Mouse (Mus musculus): ENCODE measurements around the gene Tgoln1. TPM values are rescaled to one million over a fixed set of nuclear protein-coding genes. Genes with fewer than 3 reads are reported as not detected.

Gene Tgoln1
- polyA plus RNA-seq, 1 experiment from 2014 or later, result 23.0 TPM

DNA sequence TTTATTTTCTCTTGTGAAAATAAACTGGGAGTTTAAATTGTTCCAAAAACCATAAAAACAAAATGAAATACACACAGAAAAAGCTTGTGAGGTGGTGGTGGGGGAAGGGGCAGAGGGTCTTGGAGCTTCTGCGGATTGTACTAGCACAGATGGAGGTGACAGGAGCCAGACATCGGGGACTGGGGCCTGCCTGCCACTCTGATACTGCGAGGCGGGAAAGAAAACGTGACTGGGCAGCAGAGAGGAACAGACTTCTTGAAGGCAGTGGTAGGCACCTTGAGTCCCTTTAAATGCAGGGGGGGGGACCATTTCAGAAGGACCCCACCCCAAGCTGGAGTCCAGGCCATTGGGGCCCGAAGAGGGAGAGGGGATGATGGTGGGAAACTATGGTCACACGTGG, 9.6 kb upstream of the Tgoln1 start:
- H3K4me2 ChIP-seq (replicated peaks), result no peak overlapping the region
- 84% methylated on average over 7 of the region's 7 CpGs for WGBS
- no peaks in the 10 kb centered on the region for H3K27me3 ChIP-seq
- H3K27ac ChIP-seq, result no peak overlapping the region
- no peak for ATAC-seq (ENCODE audit: low FRiP score, low read depth)
- H3K4me1 ChIP-seq, result no peaks in the 10 kb centered on the region
- no peak overlapping the region for H3K9ac ChIP-seq
- H3K36me3 ChIP-seq, result peaks cover 63% of the 10 kb centered on the region
- no peak overlapping the region for H3K4me3 ChIP-seq
- H3K9me3 ChIP-seq, result no peaks in the 10 kb centered on the region

DNA sequence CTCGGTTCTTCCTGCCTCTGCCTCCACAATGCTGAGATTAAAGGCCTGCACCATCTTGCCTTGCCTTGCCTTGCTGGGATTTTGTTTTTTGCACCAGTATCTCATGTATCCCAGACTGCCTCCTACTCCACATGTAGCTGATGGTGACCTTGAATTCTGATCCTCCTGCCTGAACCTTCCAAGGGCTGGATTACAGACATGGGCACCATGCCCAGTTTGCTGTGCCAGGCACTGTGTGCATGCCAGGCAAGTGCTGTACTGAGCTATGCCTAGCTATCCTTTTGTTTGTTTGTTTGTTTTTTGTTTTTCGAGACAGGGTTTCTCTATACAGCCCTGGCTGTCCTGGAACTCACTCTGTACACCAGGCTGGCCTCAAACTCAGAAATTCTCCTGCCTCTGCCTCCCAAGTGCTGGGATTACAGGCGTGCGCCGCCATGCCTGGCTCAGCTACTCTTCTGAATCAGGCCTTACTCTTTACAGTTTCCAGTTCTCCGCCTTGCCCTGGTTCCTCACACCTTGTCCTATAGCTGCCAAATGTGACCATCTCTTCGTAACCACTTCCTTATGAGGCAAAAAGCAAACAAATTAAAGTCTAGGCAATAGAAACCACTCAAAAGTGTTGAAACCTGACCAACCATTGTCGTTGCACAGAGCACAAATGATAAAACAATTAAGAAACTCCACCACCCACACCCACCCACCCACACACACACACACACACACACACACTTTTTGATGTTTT, 7.0 kb upstream of the Tgoln1 start:
- 91% methylated on average over 8 of the region's 8 CpGs for WGBS
- no peak overlapping the region for H3K4me3 ChIP-seq

DNA sequence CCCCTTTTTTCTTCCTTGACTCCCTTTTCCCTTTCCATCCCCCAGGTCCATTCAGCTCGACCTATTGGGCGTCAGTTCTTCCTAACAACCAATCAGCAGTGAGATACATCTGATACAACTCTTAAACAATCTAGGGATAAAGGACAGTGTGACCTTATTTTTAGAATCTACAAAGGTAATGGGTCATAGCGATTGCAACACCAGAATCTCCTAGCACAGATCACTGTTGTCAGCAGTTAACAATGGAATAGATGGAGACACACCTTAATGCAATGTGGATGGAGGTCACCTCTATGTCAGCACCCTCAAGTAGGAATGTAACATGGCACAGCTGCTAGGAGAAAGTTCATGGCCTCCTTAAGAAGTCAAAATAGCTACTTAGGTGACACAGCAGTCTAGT, 6.1 kb upstream of the Tgoln1 start:
- no peak for ATAC-seq (ENCODE audit: low FRiP score, low read depth)
- Histone ChIP-seq H3K27me3 (no peaks in the 10 kb centered on the region), H3K27ac (no peak overlapping the region), H3K4me2 (replicated peaks) (no peak overlapping the region), H3K36me3 (peaks cover 29% of the 10 kb centered on the region), H3K9ac (no peak overlapping the region), H3K4me1 (no peaks in the 10 kb centered on the region), H3K4me3 (no peak overlapping the region), H3K9me3 (no peaks in the 10 kb centered on the region)
- WGBS, result 41% methylated on average over 3 of the region's 3 CpGs

More for the DNA sequence above, 7.0 kb upstream of the Tgoln1 start:
- H3K9me3 ChIP-seq, result no peaks in the 10 kb centered on the region
- H3K4me2 ChIP-seq (replicated peaks), result no peak overlapping the region
- H3K9ac ChIP-seq, result no peak overlapping the region
- ATAC-seq (ENCODE audit: low FRiP score, low read depth), result no peak
- no peaks in the 10 kb centered on the region for H3K27me3 ChIP-seq
- H3K36me3 ChIP-seq, result peaks cover 38% of the 10 kb centered on the region
- no peaks in the 10 kb centered on the region for H3K4me1 ChIP-seq
- H3K27ac ChIP-seq, result no peak overlapping the region

DNA sequence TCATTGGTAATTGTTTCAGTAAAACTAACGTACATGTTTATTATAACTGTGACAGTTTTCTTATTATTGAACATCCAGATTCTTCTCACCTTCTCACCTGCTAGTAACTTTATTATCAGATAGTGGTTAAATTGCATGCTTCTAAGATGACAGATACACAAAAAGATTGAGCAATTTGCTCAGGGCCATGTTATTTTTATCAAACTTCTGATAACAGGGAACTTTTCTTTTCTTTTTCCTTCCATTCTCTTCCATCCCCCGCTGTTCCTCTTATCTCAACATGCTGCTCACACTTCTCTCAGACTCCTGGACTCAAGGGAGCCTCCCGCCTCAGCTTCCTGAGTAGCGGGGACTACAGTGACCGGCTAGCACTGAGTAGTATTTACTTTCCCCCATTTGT, 4.1 kb upstream of the Tgoln1 start:
- peaks cover 9% of the 10 kb centered on the region for H3K36me3 ChIP-seq
- H3K9me3 ChIP-seq, result no peaks in the 10 kb centered on the region
- WGBS, result 80% methylated on average over 5 of the region's 5 CpGs
- no peak overlapping the region for H3K27ac ChIP-seq
- no peak for ATAC-seq (ENCODE audit: low FRiP score, low read depth)
- no peak overlapping the region for H3K9ac ChIP-seq
- no peak overlapping the region for H3K4me3 ChIP-seq
- no peaks in the 10 kb centered on the region for H3K27me3 ChIP-seq
- peaks cover 9% of the 10 kb centered on the region for H3K4me1 ChIP-seq
- no peak overlapping the region for H3K4me2 ChIP-seq (replicated peaks)

DNA sequence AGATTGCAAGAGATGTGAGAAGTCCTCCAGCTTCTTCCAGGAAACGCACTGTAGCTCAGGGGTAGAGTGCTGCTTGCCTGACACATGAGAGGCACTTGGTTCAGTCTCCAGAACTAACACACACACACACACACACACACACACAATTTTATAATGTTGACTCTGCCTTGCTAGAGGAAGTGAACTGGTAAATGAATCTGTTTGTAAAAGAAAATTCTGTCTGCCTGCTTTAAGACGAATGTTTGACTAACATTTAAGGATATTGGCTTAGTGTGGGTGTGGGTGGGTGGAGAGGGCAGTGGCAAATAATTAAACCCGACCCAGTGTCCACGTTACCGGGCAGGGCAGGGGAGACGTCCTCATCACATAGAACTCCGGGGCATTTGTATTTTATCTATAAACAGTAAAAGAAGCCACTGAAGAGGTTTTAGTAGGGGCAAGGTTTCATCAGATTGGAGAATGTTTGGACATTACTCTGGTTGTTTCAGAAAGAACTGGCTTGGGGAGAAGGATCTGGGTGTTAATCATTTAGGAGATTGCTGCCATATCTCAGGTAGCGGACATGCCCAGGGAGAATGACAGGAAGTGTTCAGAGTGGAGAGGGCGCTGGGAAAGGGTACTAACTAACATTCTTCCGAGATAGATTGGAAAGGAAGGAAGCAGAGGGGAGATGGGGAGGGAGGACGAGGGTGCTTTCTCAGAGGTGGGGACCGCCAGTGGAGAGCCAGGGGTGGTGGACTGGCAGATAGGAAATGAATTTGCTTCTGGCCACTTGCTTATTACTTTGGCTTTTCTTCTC, 3.1 kb upstream of the Tgoln1 start:
- ATAC-seq (ENCODE audit: low FRiP score, low read depth), result no peak
- WGBS, result 57% methylated on average over 12 of the region's 12 CpGs
- H3K4me2 ChIP-seq (replicated peaks), result no peak overlapping the region

DNA sequence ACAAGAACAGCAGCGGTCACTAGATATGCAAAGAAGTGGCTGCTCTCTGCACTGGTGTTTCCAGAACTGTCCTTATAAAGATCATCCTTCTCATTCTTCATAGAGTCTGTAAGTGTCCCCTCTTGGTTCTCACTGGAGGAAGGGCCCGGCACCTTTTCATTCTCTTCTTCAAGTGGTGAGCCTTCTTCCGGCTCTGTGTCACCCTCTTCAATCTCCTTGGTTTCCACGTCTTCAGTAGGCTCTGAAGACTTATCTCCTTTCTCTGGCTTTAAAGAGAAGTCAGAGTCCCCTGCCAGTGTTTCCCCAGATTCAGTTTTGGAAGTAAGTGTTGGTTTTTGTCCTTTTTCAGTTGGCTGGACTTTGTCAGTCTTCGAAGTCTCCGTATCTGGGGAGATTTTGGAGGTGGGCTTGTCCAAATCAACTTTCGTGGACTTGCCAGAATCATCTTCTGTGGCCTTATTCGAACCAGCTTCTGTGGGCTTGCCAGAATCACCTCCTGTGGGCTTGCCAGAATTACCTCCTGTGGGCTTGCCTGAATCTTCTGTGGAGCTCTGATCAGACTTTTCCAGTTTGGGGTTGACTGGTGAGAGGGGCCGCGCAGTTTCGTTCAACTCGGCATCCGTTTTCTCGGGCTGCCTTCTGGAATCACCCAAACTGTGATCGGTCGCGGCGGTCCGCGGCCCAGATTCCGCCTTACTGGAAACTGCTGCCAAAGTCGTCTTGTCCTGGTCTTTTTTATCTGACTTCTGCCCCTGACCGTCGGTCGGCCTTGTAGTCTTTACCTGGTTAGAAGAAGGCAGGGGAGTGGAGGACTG, 1.0 kb downstream of the Tgoln1 start:
- Histone ChIP-seq H3K27me3 (no peaks in the 10 kb centered on the region), H3K36me3 (peaks cover 31% of the 10 kb centered on the region), H3K4me2 (replicated peaks) (peak overlapping the region; percentile 97), H3K4me3 (peak overlapping the region; percentile 84), H3K4me1 (peaks cover 33% of the 10 kb centered on the region), H3K9ac (peak overlapping the region; percentile 84), H3K27ac (no peak overlapping the region), H3K9me3 (no peaks in the 10 kb centered on the region)
- ATAC-seq (ENCODE audit: low FRiP score, low read depth), result no peak
- 27% methylated on average over 25 of the region's 25 CpGs for WGBS

More for the DNA sequence above, 3.1 kb upstream of the Tgoln1 start:
- H3K27me3 ChIP-seq, result no peaks in the 10 kb centered on the region
- no peaks in the 10 kb centered on the region for H3K9me3 ChIP-seq
- peaks cover 3% of the 10 kb centered on the region; the same call in 1 of the 2 replicates for H3K36me3 ChIP-seq
- H3K9ac ChIP-seq, result no peak overlapping the region
- H3K4me1 ChIP-seq, result peaks cover 19% of the 10 kb centered on the region
- H3K27ac ChIP-seq, result no peak overlapping the region
- no peak overlapping the region for H3K4me3 ChIP-seq

DNA sequence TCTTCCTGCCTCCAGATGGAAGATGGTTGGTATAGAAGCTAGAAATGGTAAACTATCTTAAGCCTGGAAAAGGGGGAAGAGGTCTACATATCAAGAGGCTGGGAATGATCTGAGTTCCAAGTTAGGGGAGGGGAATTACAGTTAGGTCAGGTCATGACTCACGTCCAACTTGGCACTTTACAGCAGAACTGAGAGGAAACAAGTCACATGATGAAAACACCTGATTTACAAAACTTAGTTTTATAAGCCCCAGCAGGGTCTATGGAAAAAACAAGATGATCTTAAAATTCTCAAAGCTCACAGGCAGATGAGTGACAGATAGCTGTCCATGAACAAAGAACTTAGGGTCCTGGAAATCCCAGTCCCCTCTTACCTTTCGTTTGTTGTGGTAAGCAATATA, 1.6 kb downstream of the Tgoln1 start:
- 67% methylated on average over 2 of the region's 2 CpGs for WGBS
- Histone ChIP-seq H3K36me3 (peaks cover 38% of the 10 kb centered on the region), H3K4me1 (peaks cover 33% of the 10 kb centered on the region), H3K4me3 (peak overlapping the region; percentile 84), H3K9me3 (no peaks in the 10 kb centered on the region), H3K4me2 (replicated peaks) (peak overlapping the region; percentile 97), H3K27ac (no peak overlapping the region), H3K27me3 (no peaks in the 10 kb centered on the region), H3K9ac (peak overlapping the region; percentile 84)
- no peak for ATAC-seq (ENCODE audit: low FRiP score, low read depth)

DNA sequence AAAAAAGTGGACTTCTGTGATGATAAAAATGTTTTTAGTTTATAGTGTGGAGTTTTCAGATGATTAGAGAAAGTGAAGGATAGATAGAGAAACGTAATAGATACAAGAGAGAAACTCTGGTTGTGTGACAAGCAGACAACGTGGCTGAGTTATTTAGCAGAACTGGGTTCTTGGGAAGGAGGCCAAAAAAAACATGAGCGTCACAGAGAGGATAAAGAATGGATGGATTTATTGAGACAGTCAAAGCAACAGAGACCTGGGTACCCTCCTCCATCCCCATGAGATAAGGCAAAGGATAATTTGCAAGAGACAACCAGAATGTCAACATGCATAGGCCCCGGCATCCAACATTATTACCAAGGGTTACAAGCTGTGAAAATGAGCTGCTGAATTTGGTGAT, 6.5 kb downstream of the Tgoln1 start:
- Histone ChIP-seq H3K4me1 (peaks cover 17% of the 10 kb centered on the region), H3K4me3 (no peak overlapping the region), H3K4me2 (replicated peaks) (no peak overlapping the region), H3K27me3 (no peaks in the 10 kb centered on the region), H3K9me3 (no peaks in the 10 kb centered on the region), H3K9ac (no peak overlapping the region), H3K27ac (no peak overlapping the region), H3K36me3 (peaks cover 75% of the 10 kb centered on the region)
- no peak for ATAC-seq (ENCODE audit: low FRiP score, low read depth)
- 83% methylated on average over 4 of the region's 4 CpGs for WGBS

DNA sequence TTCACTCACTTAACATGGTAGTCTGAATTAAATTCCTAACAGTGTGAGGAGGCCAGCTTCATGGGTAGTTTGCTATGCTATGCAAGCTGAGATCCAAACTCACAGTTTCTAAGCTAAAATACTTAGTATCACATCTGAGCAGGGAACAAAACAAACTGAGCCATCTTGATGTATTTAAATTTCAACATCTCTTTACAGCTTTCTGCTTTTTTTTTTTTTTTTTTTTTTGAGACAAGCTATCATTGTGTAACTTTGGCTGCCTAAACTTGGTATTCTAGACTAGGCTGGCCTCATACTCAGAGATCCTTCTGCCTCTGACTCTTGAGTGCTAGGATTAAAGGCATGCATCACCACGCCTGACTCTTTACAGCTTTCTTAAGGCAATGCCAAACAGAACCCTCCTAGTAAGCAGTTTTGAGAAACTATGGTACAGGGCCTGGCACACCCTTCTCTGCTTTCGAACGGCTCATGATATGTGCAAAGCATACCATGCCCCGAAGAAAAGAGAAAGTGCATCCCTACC, 8.1 kb downstream of the Tgoln1 start:
- Histone ChIP-seq H3K4me2 (replicated peaks) (no peak overlapping the region), H3K36me3 (peaks cover 86% of the 10 kb centered on the region), H3K9ac (no peak overlapping the region), H3K27me3 (no peaks in the 10 kb centered on the region), H3K4me3 (no peak overlapping the region), H3K27ac (no peak overlapping the region), H3K9me3 (no peaks in the 10 kb centered on the region), H3K4me1 (peaks cover 2% of the 10 kb centered on the region)
- WGBS, result 87% methylated on average over 4 of the region's 4 CpGs
- ATAC-seq (ENCODE audit: low FRiP score, low read depth), result no peak

DNA sequence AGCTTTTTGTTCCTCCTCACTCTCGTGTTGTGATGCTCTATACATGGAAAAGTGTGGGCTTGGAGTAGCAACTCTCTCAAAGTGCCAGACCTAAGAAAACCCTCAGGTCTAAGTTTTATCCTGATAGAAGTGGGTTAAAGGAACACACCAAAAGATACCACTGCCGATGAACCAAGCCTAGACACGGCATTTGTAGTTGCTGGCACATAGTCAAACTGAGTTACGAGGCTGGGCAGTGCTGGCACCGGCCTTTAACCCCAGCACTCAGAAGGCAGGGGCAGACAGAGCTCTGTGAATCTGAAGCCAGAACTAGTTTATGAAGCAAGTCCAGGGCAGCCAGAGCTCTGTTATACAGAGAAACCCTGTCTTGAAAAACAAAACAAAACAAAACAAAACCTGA, 9.1 kb downstream of the Tgoln1 start:
- Histone ChIP-seq H3K4me1 (no peaks in the 10 kb centered on the region), H3K27me3 (no peaks in the 10 kb centered on the region), H3K4me3 (no peak overlapping the region), H3K4me2 (replicated peaks) (no peak overlapping the region), H3K36me3 (peaks cover 79% of the 10 kb centered on the region), H3K27ac (no peak overlapping the region), H3K9me3 (no peaks in the 10 kb centered on the region), H3K9ac (no peak overlapping the region)
- WGBS, result 84% methylated on average over 5 of the region's 5 CpGs
- no peak for ATAC-seq (ENCODE audit: low FRiP score, low read depth)

DNA sequence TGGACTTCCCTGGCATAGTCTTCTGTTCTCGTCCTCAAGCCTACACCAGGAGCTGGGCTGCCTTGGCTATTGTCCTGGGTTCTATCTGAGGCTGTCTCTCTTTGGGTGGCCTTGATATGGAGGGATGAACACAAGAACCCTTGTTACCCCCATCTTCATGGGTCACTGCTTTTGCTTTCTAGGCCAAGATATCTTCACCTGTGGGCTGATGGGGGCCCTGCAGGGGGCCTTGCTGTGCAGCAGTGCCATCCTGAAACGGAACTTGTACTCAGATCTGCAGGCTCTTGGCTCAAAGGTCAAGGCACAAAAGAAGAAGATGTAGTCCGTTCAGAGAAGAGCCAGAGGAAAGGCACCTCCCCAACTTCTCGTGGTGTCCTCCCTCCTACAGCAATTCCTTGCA, 9.7 kb downstream of the Tgoln1 start:
- no peak overlapping the region for H3K27ac ChIP-seq
- no peaks in the 10 kb centered on the region for H3K4me1 ChIP-seq
- H3K27me3 ChIP-seq, result no peaks in the 10 kb centered on the region
- H3K9me3 ChIP-seq, result no peaks in the 10 kb centered on the region
- peaks cover 75% of the 10 kb centered on the region for H3K36me3 ChIP-seq
- no peak overlapping the region for H3K4me3 ChIP-seq
- 90% methylated on average over 4 of the region's 4 CpGs for WGBS
- H3K4me2 ChIP-seq (replicated peaks), result no peak overlapping the region
- no peak for ATAC-seq (ENCODE audit: low FRiP score, low read depth)
- no peak overlapping the region for H3K9ac ChIP-seq

DNA sequence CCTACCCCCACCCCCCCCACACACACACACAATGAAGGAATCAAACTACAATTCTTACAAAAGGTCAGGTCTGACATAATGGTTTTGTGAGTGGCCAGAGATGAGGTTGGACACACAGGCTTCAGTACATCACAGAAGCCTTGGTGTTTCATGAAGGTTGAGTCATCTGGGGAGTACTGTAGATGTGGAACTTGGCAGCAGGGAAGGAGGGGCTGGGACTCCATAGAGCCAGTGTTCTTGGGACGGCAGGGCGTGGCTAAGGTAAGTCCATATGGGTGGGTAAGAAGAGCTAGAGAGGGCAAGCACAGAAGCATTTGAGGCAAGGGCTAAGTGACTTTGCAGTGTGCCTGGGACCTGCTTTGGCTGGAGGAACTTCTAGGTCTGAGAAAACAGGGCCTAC, 12.7 kb downstream of the Tgoln1 start:
- H3K4me2 ChIP-seq (replicated peaks), result no peak overlapping the region
- H3K27ac ChIP-seq, result no peak overlapping the region
- H3K4me1 ChIP-seq, result peaks cover 6% of the 10 kb centered on the region
- no peaks in the 10 kb centered on the region for H3K9me3 ChIP-seq
- no peak overlapping the region for H3K9ac ChIP-seq
- H3K4me3 ChIP-seq, result no peak overlapping the region
- H3K36me3 ChIP-seq, result peaks cover 46% of the 10 kb centered on the region
- ATAC-seq (ENCODE audit: low FRiP score, low read depth), result no peak
- WGBS, result 88% methylated on average over 2 of the region's 2 CpGs
- H3K27me3 ChIP-seq, result no peaks in the 10 kb centered on the region
